Mouse (Mus musculus) layer of hippocampus, adult 2 months (tissue): Measurements from ENCODE around the gene Casp8ap2. TPM values are rescaled to one million over a fixed set of nuclear protein-coding genes. Genes with fewer than 3 reads are reported as not detected.

Source experiments
- DNase-seq, 2 experiments: peaks; one replicate each; pipeline ENCODE4 v3.0.0; 2022; ENCODE audit warnings: low spot score in 2 of 2
- H3K27ac ChIP-seq: fragments of 200-600 bp; 2 replicates; pipeline ENCODE4 v1.8.1; 2022
- H3K4me3 ChIP-seq: fragments of 200-600 bp; 2 replicates; pipeline ENCODE4 v1.8.1; 2022; ENCODE audit warnings: mild to moderate bottlenecking
- CTCF ChIP-seq: fragments of 200-600 bp; conservative IDR thresholded peaks from 2 replicates; pipeline ENCODE4 v1.8.1; 2022; ENCODE audit warnings: antibody characterized with exemption, mild to moderate bottlenecking, moderate library complexity
- long read RNA-seq, 2 experiments: library from polyadenylated mRNA; stranded (forward); transcript quantifications; one replicate each; pipeline ENCODE4 v2.0.0; 2021; ENCODE audit warnings: borderline mapping rate in 2 of 2
- total RNA-seq, 2 experiments: library from RNA; stranded (reverse); gene quantifications; 2 replicates each; pipeline ENCODE4 v1.2.3; 2021

The Casp8ap2 gene
- 10 to 100 TPM in 1 of 2 experiments, 1 to 10 TPM in 1; 9.5 to 12.4 TPM for total RNA-seq
- long read RNA-seq, experiment 1, full-length matches to known transcripts: 3 of 10 reads
- long read RNA-seq, experiment 1, partial matches to known transcripts: 3 of 10 reads
- long read RNA-seq, experiment 1, other reads (novel, unspliced or antisense): 4 of 10 reads
- long read RNA-seq, experiment 2, full-length matches to known transcripts: 4 of 11 reads
- long read RNA-seq, experiment 2, partial matches to known transcripts: 2 of 11 reads
- long read RNA-seq, experiment 2, other reads (novel, unspliced or antisense): 5 of 11 reads

- Histone ChIP-seq H3K4me3 (peak within 1 kb of the TSS; percentile 88), H3K27ac (peak within 1 kb of the TSS; percentile 89)
- peak; percentile 99 for DNase-seq
- TF ChIP-seq CTCF: no peak
Observed at GRCm38 (mm10) chr4:32615034-32615881, at the start of gene Casp8ap2. Gene Casp8ap2, plus strand, starts transcription at chr4:32615451.

- no peak for DNase-seq
- H3K27ac ChIP-seq: peak overlapping the region; percentile 71; the same call in 1 of the 2 replicates
- H3K4me3 ChIP-seq: no peak overlapping the region
- TF ChIP-seq CTCF: no peak
Observed at GRCm38 (mm10) chr4:32569054-32569453, 46.2 kb upstream of the Casp8ap2 start.

GRCm38 (mm10) chr4:32569995-32570938 lies 45.0 kb upstream of the Casp8ap2 start:
- TF ChIP-seq CTCF: peak; percentile 34
- DNase-seq: peak; percentile 16 to 27
- Histone ChIP-seq H3K27ac (peak overlapping the region; percentile 71), H3K4me3 (no peak overlapping the region)

GRCm38 (mm10) chr4:32570939-32571317 lies 44.3 kb upstream of the Casp8ap2 start:
- TF ChIP-seq CTCF: no peak; the same call in 1 of the 2 replicates
- no peak for DNase-seq
- H3K27ac ChIP-seq: peak overlapping the region; percentile 71
- H3K4me3 ChIP-seq: no peak overlapping the region

- Histone ChIP-seq H3K4me3 (no peak overlapping the region), H3K27ac (peak overlapping the region; percentile 71)
Observed at GRCm38 (mm10) chr4:32571441-32571840, 43.8 kb upstream of the Casp8ap2 start.

GRCm38 (mm10) chr4:32572118-32572517 lies 43.1 kb upstream of the Casp8ap2 start:
- H3K4me3 ChIP-seq: no peak overlapping the region
- TF ChIP-seq CTCF: peak; percentile 85
- DNase-seq: peak; percentile 29 to 57
- no peak overlapping the region for H3K27ac ChIP-seq

More at GRCm38 (mm10) chr4:32571441-32571840, 43.8 kb upstream of the Casp8ap2 start:
- no peak for DNase-seq
- TF ChIP-seq CTCF: no peak

- DNase-seq: no peak
- no peak overlapping the region for H3K27ac ChIP-seq
- no peak overlapping the region for H3K4me3 ChIP-seq
- no peak for TF ChIP-seq CTCF
Observed at GRCm38 (mm10) chr4:32573586-32573985, 41.7 kb upstream of the Casp8ap2 start.

GRCm38 (mm10) chr4:32574604-32575003 lies 40.6 kb upstream of the Casp8ap2 start:
- peak; percentile 54 for TF ChIP-seq CTCF
- H3K4me3 ChIP-seq: no peak overlapping the region
- no peak for DNase-seq
- no peak overlapping the region for H3K27ac ChIP-seq

GRCm38 (mm10) chr4:32575165-32575564 lies 40.1 kb upstream of the Casp8ap2 start:
- no peak for DNase-seq
- TF ChIP-seq CTCF: no peak
- H3K27ac ChIP-seq: no peak overlapping the region
- H3K4me3 ChIP-seq: no peak overlapping the region

GRCm38 (mm10) chr4:32579850-32580249 lies 35.4 kb upstream of the Casp8ap2 start:
- DNase-seq: no peak
- Histone ChIP-seq H3K4me3 (no peak overlapping the region), H3K27ac (no peak overlapping the region)
- no peak for TF ChIP-seq CTCF

GRCm38 (mm10) chr4:32584181-32584580 lies 31.1 kb upstream of the Casp8ap2 start:
- no peak overlapping the region for H3K4me3 ChIP-seq
- no peak overlapping the region for H3K27ac ChIP-seq
- DNase-seq: no peak
- TF ChIP-seq CTCF: no peak

- Histone ChIP-seq H3K27ac (no peak overlapping the region), H3K4me3 (no peak overlapping the region)
- peak; percentile 77 for TF ChIP-seq CTCF
- peak in 1 of 2 experiments; percentile 72 for DNase-seq
Observed at GRCm38 (mm10) chr4:32586596-32586995, 28.7 kb upstream of the Casp8ap2 start.
